Mouse (Mus musculus): ENCODE measurements around the gene Ppp1r9a.

Ppp1r9a gene

GRCm38 (mm10) chr6:5100347-5100746 is 197.6 kb downstream of the Ppp1r9a start:
- no peak for DNase-seq (ENCODE audit: low read depth in 2 of 2, low spot score in 2 of 2)

GRCm38 (mm10) chr6:5102741-5103140 is 200.0 kb downstream of the Ppp1r9a start:
- no peak for DNase-seq (ENCODE audit: low read depth in 2 of 2, low spot score in 2 of 2)

- no peak for DNase-seq (ENCODE audit: low read depth in 2 of 2, low spot score in 2 of 2)
Observed at GRCm38 (mm10) chr6:5103769-5104168, 201.1 kb downstream of the Ppp1r9a start.

- DNase-seq (ENCODE audit: low read depth in 2 of 2, low spot score in 2 of 2) = no peak
Observed at GRCm38 (mm10) chr6:5104238-5104637, 201.5 kb downstream of the Ppp1r9a start.

DNA sequence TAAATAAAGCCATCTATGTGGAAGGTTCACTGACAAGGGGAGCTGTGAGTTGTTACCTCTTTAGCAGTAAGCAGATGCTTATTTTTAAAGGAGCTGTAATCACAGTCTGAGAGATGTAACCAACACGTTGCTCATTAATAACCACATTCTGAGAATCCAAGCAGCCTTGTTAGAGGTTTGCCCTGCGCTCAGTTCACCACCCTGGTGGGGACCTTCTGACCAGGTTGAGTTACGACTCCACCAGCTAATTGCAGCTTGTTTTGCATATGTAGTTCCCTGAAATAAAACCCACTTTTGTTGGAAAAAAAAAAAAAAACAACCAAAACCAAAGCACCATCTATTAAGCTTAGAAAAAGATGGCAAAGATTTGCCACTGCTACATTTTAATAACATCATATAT is 205.8 kb downstream of the Ppp1r9a start:
- DNase-seq (ENCODE audit: low read depth in 2 of 2, low spot score in 2 of 2) = no peak

DNA sequence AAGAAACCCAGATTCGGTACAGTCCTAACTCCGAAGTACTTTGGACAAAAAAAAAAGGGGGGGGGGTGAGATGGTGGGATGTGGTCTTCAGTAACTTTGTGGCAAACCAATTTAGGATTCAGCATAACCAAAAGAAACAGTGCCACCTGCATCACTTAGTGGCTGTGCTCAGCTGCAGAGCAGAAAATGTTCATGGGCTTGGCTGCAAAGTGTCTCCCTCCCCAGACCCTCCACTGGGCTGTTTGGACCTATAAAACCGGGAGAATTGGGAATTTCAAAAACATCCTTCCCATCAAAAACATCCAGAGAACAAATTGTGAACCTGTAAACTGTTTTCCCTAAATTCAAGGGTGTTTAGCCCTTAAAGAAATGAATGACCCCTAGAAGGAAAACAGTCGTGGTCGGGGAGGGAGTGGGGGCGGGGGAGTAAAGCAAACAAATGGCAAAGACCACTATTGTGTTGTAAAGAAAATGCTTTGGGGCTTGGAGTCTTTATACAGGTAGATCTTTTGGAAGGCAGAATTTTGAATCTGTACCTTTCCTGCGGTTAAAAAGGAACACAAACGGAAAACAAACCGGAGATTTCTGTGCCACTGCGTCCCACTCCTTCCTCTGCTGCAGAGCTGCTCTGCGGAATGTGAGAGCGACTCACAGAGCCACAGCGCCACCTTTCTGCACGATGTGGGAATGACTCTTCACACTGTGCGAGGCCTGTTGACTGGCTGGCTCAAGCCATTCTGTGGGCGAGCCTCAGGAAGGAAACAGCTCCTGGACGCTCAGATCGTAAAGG is 207.4 kb downstream of the Ppp1r9a start:
- peak in 1 of 2 experiments; percentile 5 for DNase-seq (ENCODE audit: low read depth in 2 of 2, low spot score in 2 of 2)

GRCm38 (mm10) chr6:5110715-5111048 is 208.0 kb downstream of the Ppp1r9a start:
- no peak for DNase-seq (ENCODE audit: low read depth in 2 of 2, low spot score in 2 of 2)

GRCm38 (mm10) chr6:5113103-5113502 is 210.4 kb downstream of the Ppp1r9a start:
- DNase-seq (ENCODE audit: low read depth in 2 of 2, low spot score in 2 of 2) = no peak

GRCm38 (mm10) chr6:5113734-5114133 is 211.0 kb downstream of the Ppp1r9a start:
- DNase-seq (ENCODE audit: low read depth in 2 of 2, low spot score in 2 of 2) = no peak

DNA sequence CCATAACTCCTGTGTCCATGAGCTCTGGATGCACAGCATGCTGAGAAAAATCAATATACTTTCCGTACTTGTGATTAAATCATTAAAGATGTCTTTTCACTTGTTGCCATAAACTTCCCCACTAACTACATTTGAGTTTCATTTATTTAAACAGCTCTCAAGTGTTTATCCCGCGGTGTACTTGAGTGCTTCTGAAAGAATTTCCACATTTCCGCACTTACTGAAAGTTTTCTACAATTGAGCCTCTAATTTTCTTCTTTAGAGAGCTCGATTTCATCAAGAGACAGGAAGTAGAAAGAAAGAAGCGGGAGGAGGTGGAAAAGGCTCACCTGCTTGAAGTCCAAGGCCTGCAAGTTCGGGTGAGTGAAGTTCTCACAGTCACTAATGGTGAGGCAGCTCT is 212.1 kb downstream of the Ppp1r9a start:
- no peak for DNase-seq (ENCODE audit: low read depth in 2 of 2, low spot score in 2 of 2)

GRCm38 (mm10) chr6:5119181-5119910 is 216.6 kb downstream of the Ppp1r9a start:
- no peak for DNase-seq (ENCODE audit: low read depth in 2 of 2, low spot score in 2 of 2)

DNA sequence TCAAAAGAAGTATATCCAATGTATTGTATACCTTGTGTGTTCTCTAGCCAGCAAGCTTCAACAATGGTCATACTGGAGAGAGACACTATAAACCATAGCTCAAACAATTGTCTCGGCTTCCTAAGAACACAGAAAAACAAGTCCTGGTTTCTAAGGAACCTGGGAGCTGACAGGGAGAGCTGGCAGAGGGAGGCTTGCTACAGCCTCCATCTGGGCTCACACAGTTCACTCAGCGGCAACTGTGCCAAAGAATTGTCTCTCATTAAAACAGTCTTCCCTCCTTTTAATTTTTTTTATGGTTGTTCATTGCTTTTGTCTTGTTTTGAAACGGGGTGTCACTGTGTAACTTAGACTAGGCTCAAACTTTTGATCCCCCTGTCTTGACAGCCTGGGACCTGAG is 217.5 kb downstream of the Ppp1r9a start:
- DNase-seq (ENCODE audit: low read depth in 2 of 2, low spot score in 2 of 2) = no peak

DNA sequence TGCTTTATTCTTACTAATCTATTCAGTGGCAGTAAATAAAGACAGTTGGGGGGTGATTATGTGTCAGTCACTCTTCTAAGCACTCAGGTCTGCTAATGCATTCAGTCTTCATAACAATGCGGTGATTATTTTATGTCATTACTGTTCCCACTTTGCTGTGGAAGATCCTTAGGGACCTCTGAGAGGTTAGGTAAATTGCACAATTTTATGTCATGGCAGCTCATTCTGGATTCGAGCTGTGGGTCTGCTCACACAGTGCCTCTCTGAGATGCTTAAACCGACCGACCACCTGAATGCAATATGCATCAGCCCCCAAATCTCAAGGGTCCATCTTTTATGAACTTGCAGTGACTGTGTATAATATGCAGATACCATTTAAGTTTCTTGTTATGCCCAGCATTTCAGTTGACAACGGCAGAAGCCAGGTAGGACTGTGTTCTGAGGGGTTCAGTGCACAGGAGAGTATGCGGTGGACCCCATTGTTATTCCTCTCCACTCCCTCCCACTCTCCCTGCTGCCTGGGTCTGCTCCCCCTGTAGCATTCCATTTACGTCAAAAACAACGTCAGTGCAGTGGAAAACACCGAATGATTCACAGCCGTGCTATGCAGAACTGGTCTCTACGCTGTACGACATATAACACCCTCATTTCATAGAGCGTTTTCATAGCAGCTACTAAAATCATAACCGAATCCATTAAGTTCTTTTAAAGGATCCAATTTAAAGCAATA is 226.8 kb downstream of the Ppp1r9a start:
- no peak for DNase-seq (ENCODE audit: low read depth in 2 of 2, low spot score in 2 of 2)

DNA sequence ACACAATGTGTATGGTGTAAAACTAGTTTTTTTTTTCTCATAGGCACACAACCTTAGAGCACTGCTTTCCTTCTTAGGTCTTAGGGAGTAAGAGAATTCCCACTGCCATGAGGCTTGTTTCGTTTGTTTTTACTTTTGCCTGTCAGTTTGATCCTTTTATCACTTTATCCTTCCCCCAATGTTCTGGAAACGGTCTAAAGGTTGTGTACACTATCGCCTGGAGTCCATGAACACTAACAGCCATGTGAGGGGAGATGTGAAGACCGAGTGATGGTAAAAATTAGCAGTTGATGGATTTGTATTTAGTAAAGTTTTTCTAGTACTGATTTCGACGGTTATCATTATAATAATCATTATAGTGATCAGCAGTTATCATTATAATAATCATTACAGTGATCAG is 232.3 kb downstream of the Ppp1r9a start:
- DNase-seq (ENCODE audit: low read depth in 2 of 2, low spot score in 2 of 2) = no peak

DNA sequence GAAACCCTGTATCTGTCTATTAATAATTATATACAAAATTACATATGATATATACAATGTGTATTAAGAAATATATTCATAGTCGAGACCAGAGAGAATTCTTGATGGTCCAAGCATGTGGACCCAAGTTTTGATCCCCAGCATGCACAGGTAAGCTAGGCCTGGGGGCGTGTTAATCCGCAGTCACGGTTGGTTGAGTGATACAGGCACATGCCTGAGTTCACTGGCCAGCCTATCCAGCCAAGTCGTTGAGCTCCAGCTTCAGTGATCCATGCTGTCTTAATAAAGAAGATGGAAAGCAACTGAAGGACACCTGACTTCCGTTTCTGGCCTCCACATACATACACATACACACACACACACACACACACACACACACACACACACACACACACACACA is 233.3 kb downstream of the Ppp1r9a start:
- no peak for DNase-seq (ENCODE audit: low read depth in 2 of 2, low spot score in 2 of 2)

GRCm38 (mm10) chr6:5138875-5139631 is 236.3 kb downstream of the Ppp1r9a start:
- no peak for DNase-seq (ENCODE audit: low read depth in 2 of 2, low spot score in 2 of 2)

GRCm38 (mm10) chr6:5139666-5140065 is 236.9 kb downstream of the Ppp1r9a start:
- no peak for DNase-seq (ENCODE audit: low read depth in 2 of 2, low spot score in 2 of 2)

DNA sequence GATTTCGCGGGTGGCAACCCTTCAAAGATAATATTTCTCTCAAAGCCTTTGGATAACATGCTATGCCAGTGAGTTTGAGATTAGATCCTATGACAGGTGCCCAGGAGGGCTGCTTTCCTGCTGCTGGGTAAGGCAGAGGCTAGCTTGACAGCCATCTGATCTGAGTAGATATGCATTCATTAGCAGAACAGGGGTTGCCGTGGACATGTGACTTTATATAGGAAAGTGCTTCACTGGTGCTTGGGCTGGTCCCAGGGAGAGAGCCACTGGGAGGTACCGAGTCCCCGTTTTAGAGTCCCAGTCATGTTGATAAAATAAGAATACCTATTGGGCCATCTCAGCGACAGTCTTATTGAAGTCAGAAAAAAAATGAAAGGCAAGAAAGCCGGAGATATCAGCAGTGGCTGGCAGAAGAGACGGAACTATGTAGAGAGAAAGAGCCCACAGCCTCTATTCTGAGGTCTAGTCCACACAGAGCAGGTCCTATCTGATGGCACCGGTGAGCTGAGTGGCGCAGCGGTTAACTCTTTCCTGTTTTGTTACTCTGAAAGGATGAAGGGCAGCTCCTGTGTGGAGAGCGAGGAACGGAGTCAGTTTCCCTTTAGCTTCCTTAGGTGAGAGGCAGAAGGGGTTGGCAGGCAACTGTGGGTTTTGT is 244.9 kb downstream of the Ppp1r9a start:
- DNase-seq (ENCODE audit: low read depth in 2 of 2, low spot score in 2 of 2) = no peak

DNA sequence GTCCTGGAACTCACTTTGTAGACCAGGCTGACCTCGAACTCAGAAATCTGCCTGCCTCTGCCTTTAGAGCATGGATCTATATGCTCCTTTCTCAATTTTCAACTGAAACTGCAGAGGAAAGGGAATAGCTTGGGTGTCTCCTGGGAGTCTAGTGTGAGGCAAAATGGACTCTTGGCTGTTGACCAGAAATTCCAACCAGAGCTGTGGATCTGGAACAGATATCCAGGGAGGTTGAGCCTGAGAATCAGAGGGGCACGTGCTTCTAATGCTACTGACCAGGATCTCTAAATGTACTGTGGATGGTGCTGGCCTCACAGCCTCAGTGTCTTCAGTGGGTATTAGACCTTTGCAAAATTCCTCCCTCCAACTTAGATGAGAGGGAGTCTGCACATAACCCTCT is 247.2 kb downstream of the Ppp1r9a start:
- no peak for DNase-seq (ENCODE audit: low read depth in 2 of 2, low spot score in 2 of 2)

- DNase-seq (ENCODE audit: low read depth in 2 of 2, low spot score in 2 of 2) = no peak
Observed at GRCm38 (mm10) chr6:5151171-5151570, 248.5 kb downstream of the Ppp1r9a start.

DNA sequence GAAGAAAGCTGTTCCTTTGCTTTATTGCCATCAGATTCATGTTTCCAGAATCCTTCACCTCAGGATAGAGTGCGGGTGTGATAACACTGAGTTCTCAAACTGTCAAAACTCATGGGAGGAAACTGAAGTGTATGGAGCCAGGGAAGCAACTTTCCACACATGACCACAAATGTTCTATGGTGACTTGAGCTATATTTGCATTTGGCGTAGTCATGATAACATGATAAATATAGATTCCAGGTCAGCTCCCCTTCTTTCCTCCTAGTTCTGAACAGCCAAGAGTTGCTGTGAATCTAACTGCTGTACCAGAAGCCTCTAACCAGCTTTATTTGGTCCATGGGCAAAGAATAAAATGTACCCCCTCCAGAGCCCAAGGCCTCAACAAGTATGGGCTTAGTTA is 249.5 kb downstream of the Ppp1r9a start:
- DNase-seq (ENCODE audit: low read depth in 2 of 2, low spot score in 2 of 2) = no peak

All from CD8-positive naive resting alpha-beta T cell, adult 2 months (primary cell).